Mouse (Mus musculus) neutrophil, adult 59 days (primary cell): ENCODE data around the gene Cope. TPM values are rescaled to one million over a fixed set of nuclear protein-coding genes. Genes with fewer than 3 reads are reported as not detected.

Experiments
- total RNA-seq, 2 experiments: library from RNA; stranded (reverse); gene quantifications; 1 replicate in 1 of 2; 2 replicates in 1 of 2; pipeline ENCODE4 v1.2.4; 2023

The Cope gene
- total RNA-seq: 100 to 1,000 TPM; 104 to 110 TPM

DNA sequence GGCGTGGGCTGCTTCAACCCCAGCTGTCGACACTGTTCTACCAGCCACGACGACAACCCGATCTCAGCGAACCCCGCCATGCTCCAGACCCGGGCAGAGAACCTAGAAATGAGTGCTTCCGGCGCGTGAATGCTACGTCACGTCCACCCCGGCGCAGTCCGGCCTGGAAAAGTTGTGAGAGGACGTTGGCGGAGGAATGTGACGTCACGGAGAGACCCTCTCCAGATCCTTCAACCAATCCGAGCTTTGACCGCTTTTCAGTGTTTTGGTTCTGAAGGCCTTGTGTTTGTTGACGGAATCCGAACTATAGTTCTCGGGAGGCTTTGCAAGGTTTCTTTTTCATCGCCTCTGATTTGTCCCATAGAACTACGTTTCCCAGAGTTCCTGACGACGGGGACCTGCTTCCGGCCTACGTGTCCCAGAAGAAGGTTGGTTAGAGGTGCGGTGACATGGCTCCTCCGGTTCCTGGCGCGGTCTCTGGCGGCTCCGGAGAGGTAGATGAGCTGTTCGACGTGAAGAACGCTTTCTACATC, at the start of gene Cope, which contains the start of gene Ddx49:
Cope (plus strand) TSS at position 161 of the 533 bp plus-strand sequence.
Ddx49 (minus strand) TSS at position 132 of the 533 bp plus-strand sequence.

DNA sequence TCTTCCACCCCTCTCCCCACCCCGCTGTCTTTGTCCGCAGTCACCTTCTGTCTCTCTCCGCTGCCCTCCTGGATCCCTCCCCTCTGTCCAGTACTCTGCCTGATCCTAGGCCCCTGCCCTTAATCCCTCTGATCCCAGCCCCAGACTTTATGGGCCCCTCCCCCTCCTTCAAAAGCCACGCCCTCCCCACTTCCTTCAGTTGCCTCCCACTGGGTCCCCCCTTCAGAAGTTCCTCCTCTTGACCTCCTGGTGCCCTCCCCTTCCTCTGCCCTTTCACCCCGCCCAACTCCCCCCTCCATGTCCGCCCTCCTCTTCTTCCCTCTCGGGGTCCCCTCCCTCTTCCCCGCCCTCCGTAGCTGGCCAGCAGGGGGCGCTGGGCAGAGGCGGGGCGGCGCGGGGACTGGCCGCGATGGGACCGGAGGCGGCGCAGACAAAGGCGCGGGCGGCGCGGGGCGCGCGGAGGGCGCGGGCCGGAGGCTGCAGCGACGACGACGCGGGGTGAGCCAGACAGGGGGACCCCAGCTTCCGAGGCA, 19.6 kb upstream of the Cope start, which contains the start of gene Homer3:
Homer3 (plus strand) TSS at position 225 of the 533 bp plus-strand sequence.

DNA sequence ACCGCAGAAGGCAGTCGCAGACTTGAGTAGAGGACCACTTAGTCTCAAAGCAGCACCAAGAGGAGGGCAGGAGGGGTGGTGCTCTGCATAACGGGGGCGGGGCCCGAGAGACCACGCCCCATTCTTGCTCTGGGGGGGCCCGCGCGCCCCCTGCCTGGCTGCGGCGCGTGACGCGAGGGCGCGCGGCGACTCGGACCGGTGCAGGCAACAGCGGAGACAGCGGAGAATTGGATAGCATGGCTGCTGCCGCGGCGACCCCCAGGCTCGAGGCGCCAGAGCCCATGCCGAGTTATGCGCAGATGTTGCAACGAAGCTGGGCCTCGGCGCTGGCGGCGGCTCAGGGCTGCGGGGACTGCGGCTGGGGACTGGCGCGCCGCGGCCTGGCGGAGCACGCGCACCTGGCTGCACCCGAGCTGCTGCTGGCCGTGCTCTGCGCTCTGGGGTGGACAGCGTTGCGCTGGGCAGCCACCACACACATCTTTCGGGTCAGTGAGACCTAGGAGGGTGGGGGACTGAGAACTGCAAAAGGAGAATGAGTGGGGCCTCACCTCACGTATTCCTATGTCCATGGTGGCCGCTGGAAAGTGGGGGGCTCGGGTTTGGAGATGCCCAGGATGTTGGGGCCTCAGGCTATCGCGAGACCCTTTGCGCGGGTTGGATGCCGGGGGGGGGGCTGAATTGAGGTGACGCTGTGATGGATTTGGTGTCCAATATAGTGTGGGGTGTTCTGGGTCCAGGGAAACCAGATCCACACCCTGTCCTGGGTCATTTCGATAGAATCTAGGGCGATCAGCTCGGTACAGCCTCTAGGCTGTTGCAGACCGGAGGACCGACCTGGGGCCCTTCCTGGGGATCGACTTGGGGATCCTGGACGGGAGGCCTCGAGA, 13.5 kb downstream of the Cope start, which contains the start of gene Cers1:
Cers1 (plus strand) TSS at position 152 of the 887 bp plus-strand sequence.

DNA sequence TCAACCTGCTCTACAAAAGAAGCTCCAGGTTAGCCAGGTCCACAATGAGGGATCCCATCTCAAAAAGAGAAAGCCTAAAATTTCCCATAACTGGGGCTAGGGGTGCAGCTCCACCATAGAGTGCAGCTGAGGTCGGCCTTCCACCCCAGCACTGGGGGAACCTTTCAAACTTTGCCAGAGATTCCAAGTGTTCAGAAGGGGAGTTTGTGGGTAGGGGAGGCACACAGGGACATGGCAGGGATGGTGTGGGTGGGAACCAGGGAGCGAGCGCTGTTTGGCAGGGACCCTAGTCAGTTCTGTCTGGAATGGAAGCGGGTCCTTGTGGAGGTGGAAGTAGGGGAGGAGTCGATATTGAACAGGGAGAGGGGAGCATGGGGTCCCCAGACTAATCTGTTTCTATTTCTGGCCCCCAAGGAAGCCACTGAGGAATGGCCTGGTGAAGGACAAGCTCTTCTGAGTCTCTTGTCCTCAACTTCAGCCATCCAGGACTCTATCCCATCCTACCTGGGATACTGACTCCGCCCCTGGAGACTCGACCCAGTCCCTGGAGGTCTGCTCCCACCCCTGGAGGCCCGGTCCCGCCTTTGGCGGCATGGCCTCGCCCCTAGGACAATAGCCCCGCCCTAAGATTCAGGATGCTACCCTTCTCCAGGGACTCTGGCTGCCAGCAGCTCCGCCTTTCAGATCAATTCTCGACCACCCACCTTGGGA, 27.0 kb downstream of the Cope start, which contains the start of gene Gdf1:
Gdf1 (plus strand) TSS at position 694 of the 711 bp plus-strand sequence.

GRCm38 (mm10) chr8:70353194-70353817, 51.0 kb downstream of the Cope start, which contains the start of gene Upf1:
Upf1 (minus strand) TSS chr8:70353278.

Other genes with a start within 250 kb of the Cope start
- gene Tm6sf2, start 229.6 kb upstream of the Cope start, total RNA-seq: not detected
- not detected for gene Hapln4, start 219.1 kb upstream of the Cope start, total RNA-seq
- gene Ncan, start 181.6 kb upstream of the Cope start, total RNA-seq: not detected
- gene Nr2c2ap, start 171.2 kb upstream of the Cope start, total RNA-seq: 10 to 100 TPM in 1 of 2 experiments, 1 to 10 TPM in 1; 9.9 to 12.9 TPM
- gene Rfxank, start 163.4 kb upstream of the Cope start, total RNA-seq: 10 to 100 TPM in 1 of 2 experiments, 1 to 10 TPM in 1; 9.8 to 16.9 TPM
- 10 to 100 TPM; 35.8 to 41.5 TPM for gene Borcs8, start 163.0 kb upstream of the Cope start, total RNA-seq
- gene Mef2b, start 162.8 kb upstream of the Cope start, total RNA-seq: under 1 TPM; 0.53 to 0.78 TPM
- gene Tmem161a, start 130.2 kb upstream of the Cope start, total RNA-seq: 10 to 100 TPM; 22.8 to 24.0 TPM
- 1 to 10 TPM; 1.9 to 2.6 TPM for gene Slc25a42, start 90.2 kb upstream of the Cope start, total RNA-seq
- 10 to 100 TPM; 27.7 to 31.9 TPM for gene Sugp2, start 68.3 kb upstream of the Cope start, total RNA-seq
- 1 to 10 TPM; 4.2 to 5.7 TPM for gene Armc6, start 68.1 kb upstream of the Cope start, total RNA-seq
- 1 to 10 TPM; 8.3 to 9.6 TPM for gene Homer3, start 19.7 kb upstream of the Cope start, total RNA-seq
- 10 to 100 TPM; 32.1 to 32.3 TPM for gene Ddx49, start within 50 bp of the Cope start, total RNA-seq
- gene Cers1, start 13.3 kb downstream of the Cope start, total RNA-seq: not detected
- gene Gdf1, start 27.3 kb downstream of the Cope start, total RNA-seq: not detected
- gene Upf1, start 50.8 kb downstream of the Cope start, total RNA-seq: 10 to 100 TPM; 49.1 to 49.4 TPM
- gene Comp, start 71.0 kb downstream of the Cope start, total RNA-seq: under 1 TPM; 0.24 to 0.78 TPM
- 1 to 10 TPM; 4.6 to 6.1 TPM for gene Crtc1, start 137.1 kb downstream of the Cope start, total RNA-seq
- gene Klhl26, start 174.4 kb downstream of the Cope start, total RNA-seq: 1 to 10 TPM; 2.8 to 3.1 TPM
- not detected for gene Tmem59l, start 184.8 kb downstream of the Cope start, total RNA-seq
- gene Crlf1, start 190.6 kb downstream of the Cope start, total RNA-seq: not detected
- gene Rex1bd, start 204.2 kb downstream of the Cope start, total RNA-seq: 10 to 100 TPM; 34.2 to 41.7 TPM
- gene Uba52, start 208.3 kb downstream of the Cope start, total RNA-seq: 1,000 to 10,000 TPM; 1,079 to 1,154 TPM
- gene Fkbp8, start 225.2 kb downstream of the Cope start, total RNA-seq: 100 to 1,000 TPM; 180 to 195 TPM
- 10 to 100 TPM; 35.5 to 41.3 TPM for gene Kxd1, start 225.4 kb downstream of the Cope start, total RNA-seq
- 10 to 100 TPM; 45.8 to 47.5 TPM for gene Ell, start 236.9 kb downstream of the Cope start, total RNA-seq